Mouse (Mus musculus): ENCODE data around the gene Cdc42bpa.

GRCm38 (mm10) chr1:180116525-180116924, 156.3 kb downstream of the Cdc42bpa start:
- peak; percentile 47 for TF ChIP-seq CTCF (IDR thresholded peaks at IDR 0.05; ENCODE audit: low read depth)
- no peak for TF ChIP-seq EP300 (IDR thresholded peaks at IDR 0.05; ENCODE audit: low read depth)
